Mouse (Mus musculus): ENCODE data around the gene Efna3. TPM values are rescaled to one million over a fixed set of nuclear protein-coding genes. Genes with fewer than 3 reads are reported as not detected.

The Efna3 gene
- polyA plus RNA-seq (2012; fragmentation: generic; extraction: Trizol), result 1 to 10 TPM; 1.9 to 8.8 TPM

GRCm38 (mm10) chr3:89322514-89323165, at the start of gene Efna3:
Gene Efna3 (minus strand): TSS chr3:89322965.

GRCm38 (mm10) chr3:89365153-89365485, 42.4 kb upstream of the Efna3 start, which contains the start of gene Dcst1:
Gene Dcst1 (minus strand): TSS chr3:89365253.

GRCm38 (mm10) chr3:89361675-89362074, 38.9 kb upstream of the Efna3 start, which contains the start of gene Dcst2:
Gene Dcst2 (plus strand): TSS chr3:89361975.

GRCm38 (mm10) chr3:89349869-89350501, 27.2 kb upstream of the Efna3 start, which contains the start of gene Adam15:
Gene Adam15 (minus strand): TSS chr3:89349996.

GRCm38 (mm10) chr3:89337721-89338578, 15.2 kb upstream of the Efna3 start, which contains the start of gene Efna4:
Gene Efna4 (minus strand): TSS chr3:89338028.

GRCm38 (mm10) chr3:89280606-89281511, 41.9 kb downstream of the Efna3 start, which contains the start of gene Efna1:
Gene Efna1 (minus strand): TSS chr3:89281142.

GRCm38 (mm10) chr3:89270051-89270755, 52.6 kb downstream of the Efna3 start, which contains the start of gene Slc50a1:
Gene Slc50a1 (minus strand): TSS chr3:89270570.

Other genes with a start within 250 kb of the Efna3 start
- gene Rusc1, start 229.7 kb downstream of the Efna3 start, polyA plus RNA-seq (2012; fragmentation: generic; extraction: Trizol), result 10 to 100 TPM in 1 of 2 experiments, 1 to 10 TPM in 1; 4.8 to 12.8 TPM
- gene Gm43738, start 221.9 kb downstream of the Efna3 start, polyA plus RNA-seq (2012; fragmentation: generic; extraction: Trizol), result under 1 TPM in 1 of 2 experiments, not detected in 1; 0.02 TPM
- gene Fdps, start 221.0 kb downstream of the Efna3 start, polyA plus RNA-seq (2012; fragmentation: generic; extraction: Trizol), result 100 to 1,000 TPM; 220 to 479 TPM
- gene Pklr, start 186.8 kb downstream of the Efna3 start, polyA plus RNA-seq (2012; fragmentation: generic; extraction: Trizol), result not detected
- under 1 TPM; 0.01 to 0.05 TPM for gene Hcn3, start 162.8 kb downstream of the Efna3 start, polyA plus RNA-seq (2012; fragmentation: generic; extraction: Trizol)
- 10 to 100 TPM in 1 of 2 experiments, 1 to 10 TPM in 1; 4.7 to 19.1 TPM for gene Clk2, start 158.2 kb downstream of the Efna3 start, polyA plus RNA-seq (2012; fragmentation: generic; extraction: Trizol)
- 10 to 100 TPM; 90.3 to 97.0 TPM for gene Scamp3, start 145.5 kb downstream of the Efna3 start, polyA plus RNA-seq (2012; fragmentation: generic; extraction: Trizol)
- 1 to 10 TPM; 1.6 to 7.0 TPM for gene Fam189b, start 139.8 kb downstream of the Efna3 start, polyA plus RNA-seq (2012; fragmentation: generic; extraction: Trizol)
- gene Gba, start 120.0 kb downstream of the Efna3 start, polyA plus RNA-seq (2012; fragmentation: generic; extraction: Trizol), result 10 to 100 TPM; 46.1 to 51.9 TPM
- gene Thbs3, start 107.8 kb downstream of the Efna3 start, polyA plus RNA-seq (2012; fragmentation: generic; extraction: Trizol), result 10 to 100 TPM in 1 of 2 experiments, 1 to 10 TPM in 1; 4.9 to 20.8 TPM
- gene Mtx1, start 95.9 kb downstream of the Efna3 start, polyA plus RNA-seq (2012; fragmentation: generic; extraction: Trizol), result 100 to 1,000 TPM; 154 to 198 TPM
- under 1 TPM; 0.19 to 0.83 TPM for gene Muc1, start 93.9 kb downstream of the Efna3 start, polyA plus RNA-seq (2012; fragmentation: generic; extraction: Trizol)
- gene Krtcap2, start 77.0 kb downstream of the Efna3 start, polyA plus RNA-seq (2012; fragmentation: generic; extraction: Trizol), result 100 to 1,000 TPM; 242 to 330 TPM
- 10 to 100 TPM in 1 of 2 experiments, 1 to 10 TPM in 1; 2.6 to 10.1 TPM for gene Trim46, start 76.7 kb downstream of the Efna3 start, polyA plus RNA-seq (2012; fragmentation: generic; extraction: Trizol)
- 100 to 1,000 TPM; 266 to 496 TPM for gene Dpm3, start 63.6 kb downstream of the Efna3 start, polyA plus RNA-seq (2012; fragmentation: generic; extraction: Trizol)
- 10 to 100 TPM; 42.6 to 99.0 TPM for gene Slc50a1, start 52.4 kb downstream of the Efna3 start, polyA plus RNA-seq (2012; fragmentation: generic; extraction: Trizol)
- 10 to 100 TPM; 17.9 to 33.6 TPM for gene Efna1, start 41.8 kb downstream of the Efna3 start, polyA plus RNA-seq (2012; fragmentation: generic; extraction: Trizol)
- 10 to 100 TPM in 1 of 2 experiments, 1 to 10 TPM in 1; 7.9 to 33.4 TPM for gene Efna4, start 15.1 kb upstream of the Efna3 start, polyA plus RNA-seq (2012; fragmentation: generic; extraction: Trizol)
- gene Adam15, start 27.0 kb upstream of the Efna3 start, polyA plus RNA-seq (2012; fragmentation: generic; extraction: Trizol), result 100 to 1,000 TPM in 1 of 2 experiments, 10 to 100 TPM in 1; 85.2 to 200 TPM
- gene Dcst2, start 39.0 kb upstream of the Efna3 start, polyA plus RNA-seq (2012; fragmentation: generic; extraction: Trizol), result under 1 TPM; 0.02 to 0.15 TPM
- gene Dcst1, start 42.3 kb upstream of the Efna3 start, polyA plus RNA-seq (2012; fragmentation: generic; extraction: Trizol), result 1 to 10 TPM in 1 of 2 experiments, under 1 TPM in 1; 0.28 to 1.5 TPM
- 10 to 100 TPM; 18.7 to 21.5 TPM for gene Zbtb7b, start 71.8 kb upstream of the Efna3 start, polyA plus RNA-seq (2012; fragmentation: generic; extraction: Trizol)
- under 1 TPM in 1 of 2 experiments, not detected in 1; 0.58 TPM for gene Lenep, start 79.8 kb upstream of the Efna3 start, polyA plus RNA-seq (2012; fragmentation: generic; extraction: Trizol)
- gene Flad1, start 88.9 kb upstream of the Efna3 start, polyA plus RNA-seq (2012; fragmentation: generic; extraction: Trizol), result 10 to 100 TPM; 11.2 to 13.3 TPM
- gene Cks1b, start 95.4 kb upstream of the Efna3 start, polyA plus RNA-seq (2012; fragmentation: generic; extraction: Trizol), result 100 to 1,000 TPM; 144 to 161 TPM
- 10 to 100 TPM; 25.5 to 78.6 TPM for gene Shc1, start 95.5 kb upstream of the Efna3 start, polyA plus RNA-seq (2012; fragmentation: generic; extraction: Trizol)
- gene Pygo2, start 107.2 kb upstream of the Efna3 start, polyA plus RNA-seq (2012; fragmentation: generic; extraction: Trizol), result 10 to 100 TPM; 32.6 to 45.6 TPM
- gene Pbxip1, start 113.7 kb upstream of the Efna3 start, polyA plus RNA-seq (2012; fragmentation: generic; extraction: Trizol), result 10 to 100 TPM in 1 of 2 experiments, 1 to 10 TPM in 1; 2.0 to 22.2 TPM
- gene Pmvk, start 131.6 kb upstream of the Efna3 start, polyA plus RNA-seq (2012; fragmentation: generic; extraction: Trizol), result 10 to 100 TPM; 33.8 to 48.4 TPM
- gene Kcnn3, start 197.2 kb upstream of the Efna3 start, polyA plus RNA-seq (2012; fragmentation: generic; extraction: Trizol), result under 1 TPM in 1 of 2 experiments, not detected in 1; 0.05 TPM